Mouse (Mus musculus) MEL-GATA-1-ER (cell line): Measurements from ENCODE around the gene Gm13212.
A peak's percentile ranks its signal among the peaks of the same experiment; 100 is the strongest.
"Not testable (repeated sequence)": the region's sequence is repeated elsewhere in the genome, so short reads cannot be mapped to it uniquely, and the experiment has no call there.

ENCODE experiments used
- DNase-seq: peaks from one replicate; pipeline ENCODE4 v3.0.0-alpha.2; 2012; ENCODE audit warnings: low read depth; ENCODE audit errors: extremely low read depth

The Gm13212 gene

DNA sequence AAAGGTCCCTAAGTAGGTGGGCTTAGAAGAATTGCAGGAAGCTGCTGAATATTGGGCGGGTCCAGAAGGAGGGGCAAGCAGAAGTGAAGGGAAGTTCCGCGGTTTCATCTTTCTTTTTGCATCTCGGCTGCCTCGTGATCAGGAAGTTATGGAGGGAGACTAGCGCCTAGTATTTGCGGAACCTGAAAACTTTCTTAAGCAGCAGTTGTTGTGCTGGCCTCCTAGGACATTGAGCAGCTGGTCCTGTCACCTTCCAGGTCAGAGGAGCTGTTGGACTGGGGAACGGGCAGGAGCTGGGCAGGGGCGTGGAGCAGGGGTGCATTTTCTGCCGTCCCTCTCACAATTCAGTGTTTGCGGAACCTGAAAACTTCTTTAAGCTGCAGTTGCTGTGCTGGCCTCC, at the start of gene Gm13212:
Gene Gm13212 (plus strand): TSS at position 89 of the 400 bp plus-strand sequence.
- DNase-seq, result peak; percentile 83

- not testable (repeated sequence) for DNase-seq
Observed at GRCm38 (mm10) chr4:145543861-145544260, 41.1 kb upstream of the Gm13212 start.

GRCm38 (mm10) chr4:145545106-145545505, 39.9 kb upstream of the Gm13212 start:
- DNase-seq, result not testable (repeated sequence)

GRCm38 (mm10) chr4:145545734-145546349, 39.1 kb upstream of the Gm13212 start:
- DNase-seq, result not testable (repeated sequence)

- not testable (repeated sequence) for DNase-seq
Observed at GRCm38 (mm10) chr4:145546477-145546876, 38.5 kb upstream of the Gm13212 start.

- no peak for DNase-seq
Observed at GRCm38 (mm10) chr4:145556680-145557079, 28.3 kb upstream of the Gm13212 start.

DNA sequence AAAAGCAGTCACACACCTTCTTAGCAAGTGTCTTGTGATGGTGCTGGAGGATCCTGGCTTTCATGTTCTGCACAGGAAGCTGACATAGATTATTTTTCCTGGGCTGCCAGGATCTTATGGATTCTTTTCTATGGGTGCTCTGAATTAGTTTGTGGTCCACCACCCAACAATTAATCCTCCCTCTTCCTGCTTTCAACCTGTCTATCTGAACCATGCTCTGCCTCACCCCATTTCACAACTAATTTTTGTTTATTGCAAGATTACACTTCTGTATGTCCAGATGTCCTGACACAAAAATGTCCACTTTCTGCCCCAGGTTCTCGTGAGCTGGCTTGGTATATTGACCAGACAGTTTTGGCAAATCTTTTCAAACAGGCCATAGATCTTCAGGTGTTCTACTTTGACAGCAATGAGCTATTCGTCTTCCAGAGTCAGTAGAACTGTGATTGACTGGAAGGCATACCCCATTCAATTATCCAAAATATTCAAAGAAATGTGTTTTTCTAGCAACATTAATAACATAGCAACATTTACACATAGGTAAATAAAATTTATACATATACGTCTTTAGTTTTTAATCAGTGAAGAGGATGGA, 25.4 kb upstream of the Gm13212 start:
- DNase-seq, result no peak

GRCm38 (mm10) chr4:145564111-145564821, 20.7 kb upstream of the Gm13212 start:
- no peak for DNase-seq

DNA sequence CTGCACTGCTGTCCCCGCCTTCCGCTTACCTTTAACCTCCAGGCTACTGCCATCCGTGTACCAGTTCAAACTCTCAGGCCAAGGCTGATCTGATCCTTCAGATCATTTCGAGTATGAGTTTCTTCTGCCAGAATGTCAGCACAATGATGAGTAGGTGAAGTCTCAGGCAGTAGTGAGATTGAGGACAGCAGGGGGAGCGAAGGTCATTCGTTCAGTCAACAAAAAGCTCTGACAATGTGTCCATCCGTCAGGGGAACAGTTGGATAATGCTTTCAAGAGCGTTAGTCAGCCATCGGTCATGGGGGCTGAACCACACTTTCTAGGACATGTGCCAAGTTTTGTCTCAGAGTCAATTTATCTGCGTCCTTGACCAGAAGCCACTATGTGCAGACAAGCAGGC, 14.5 kb upstream of the Gm13212 start:
- not testable (repeated sequence) for DNase-seq

- not testable (repeated sequence) for DNase-seq
Observed at GRCm38 (mm10) chr4:145576623-145577022, 8.3 kb upstream of the Gm13212 start.

DNA sequence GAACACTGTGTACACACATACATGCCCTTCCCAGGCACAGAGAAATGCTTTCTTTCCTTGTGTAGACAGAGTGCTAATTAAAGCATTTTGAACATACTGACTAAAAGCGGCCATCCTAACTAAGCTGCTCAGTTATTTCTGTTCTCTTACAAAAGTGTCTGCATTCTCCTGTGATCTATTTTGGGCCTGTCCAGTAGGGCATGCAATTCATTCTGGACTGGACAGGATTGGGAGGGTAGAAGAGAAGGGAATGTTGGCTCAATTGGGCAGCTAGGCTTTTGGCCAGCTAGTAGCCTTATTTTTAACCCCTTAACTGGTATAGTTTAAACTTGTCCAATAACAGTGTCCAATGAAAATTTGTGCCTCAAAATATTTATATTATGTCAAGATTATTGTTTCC, 4.6 kb upstream of the Gm13212 start:
- DNase-seq, result not testable (repeated sequence)

DNA sequence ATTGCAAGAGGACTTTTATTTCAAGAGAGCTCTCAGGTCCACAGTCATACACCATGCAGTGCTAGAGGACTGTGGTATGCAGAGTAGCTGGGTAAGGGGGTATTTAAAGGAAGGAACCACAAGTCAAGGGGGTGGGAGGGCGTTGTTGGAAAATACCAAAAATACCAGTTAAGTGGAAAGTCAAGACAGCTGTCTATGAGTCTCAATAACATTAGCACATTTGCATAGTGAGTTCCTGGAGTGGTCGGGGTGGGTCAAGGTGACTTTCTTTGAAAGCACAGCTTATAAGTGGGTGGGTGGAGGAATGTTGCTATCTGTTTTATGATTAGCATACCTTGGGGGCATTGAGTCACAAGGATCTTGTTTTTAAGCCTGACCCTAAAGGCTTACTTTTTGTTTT, 1.1 kb downstream of the Gm13212 start:
- not testable (repeated sequence) for DNase-seq

- DNase-seq, result not testable (repeated sequence)
Observed at GRCm38 (mm10) chr4:145594183-145594582, 9.2 kb downstream of the Gm13212 start.

DNA sequence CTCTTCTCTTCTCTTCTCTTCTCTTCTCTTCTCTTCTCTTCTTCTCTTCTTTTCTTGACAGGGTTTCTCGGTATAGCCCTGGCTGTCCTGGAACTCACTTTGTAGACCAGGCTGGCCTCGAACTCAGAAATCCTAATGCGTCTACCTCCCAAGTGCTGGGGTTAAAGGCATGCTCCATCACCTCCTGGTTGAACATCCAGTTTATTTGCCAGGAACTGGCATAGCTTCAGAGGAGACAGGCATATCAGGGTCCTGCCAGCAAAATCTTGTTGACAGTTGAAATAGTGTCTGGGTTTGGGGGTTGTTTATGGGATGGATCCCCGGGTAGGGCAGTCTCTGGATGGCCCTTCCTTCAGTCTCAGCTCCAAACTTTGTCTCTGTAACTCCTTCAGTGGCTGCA, 9.8 kb downstream of the Gm13212 start:
- DNase-seq, result not testable (repeated sequence)

- DNase-seq, result not testable (repeated sequence)
Observed at GRCm38 (mm10) chr4:145640416-145641185, 55.6 kb downstream of the Gm13212 start.

- not testable (repeated sequence) for DNase-seq
Observed at GRCm38 (mm10) chr4:145670385-145670784, 85.4 kb downstream of the Gm13212 start, which contains the start of gene Zfp980. Zfp980 (plus strand) TSS chr4:145670685.

DNA sequence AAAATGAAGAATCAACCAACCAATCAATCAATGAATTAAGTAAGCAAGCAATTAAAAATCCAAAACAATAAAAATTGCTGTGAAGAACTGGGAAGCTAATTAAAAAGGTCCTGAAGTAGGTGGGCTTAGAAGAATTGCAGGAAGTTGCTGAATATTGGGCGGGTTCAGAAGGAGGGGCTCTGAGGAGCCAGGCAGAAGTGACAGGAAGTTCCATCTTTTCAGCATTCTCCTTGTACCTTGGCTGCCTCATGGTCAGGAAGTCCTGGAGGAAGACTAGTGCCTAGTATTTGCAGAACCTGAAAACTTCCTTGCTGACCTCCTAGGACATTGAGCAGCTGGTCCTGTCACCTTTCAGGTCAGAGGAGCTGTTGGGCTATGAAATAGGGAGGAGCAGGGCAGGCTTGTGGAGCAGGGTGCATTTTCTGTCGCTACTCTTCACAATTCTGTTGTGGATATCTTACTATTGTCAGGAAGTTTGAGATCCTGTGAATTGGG, 89.4 kb downstream of the Gm13212 start:
- DNase-seq, result not testable (repeated sequence)
